Mouse (Mus musculus) limb, embryonic 14.5 days (tissue): ENCODE measurements around the gene Adgra1. TPM values are rescaled to one million over a fixed set of nuclear protein-coding genes. Genes with fewer than 3 reads are reported as not detected.
A peak's percentile ranks its signal among the peaks of the same experiment; 100 is the strongest.

Experiments
- ATAC-seq: fragments of 200-750 bp; cut with Nextera tagmentation; 2 replicates; pipeline ENCODE4 v1.8.0; 2017; ENCODE audit warnings: low read depth, moderate number of reproducible peaks, moderate TSS enrichment; ENCODE audit not compliant: low FRiP score
- DNase-seq: peaks from one replicate; pipeline ENCODE4 v3.0.0-alpha.2; 2015; ENCODE audit warnings: low spot score
- H3K27ac ChIP-seq: fragments of 300-500 bp; sonication (generic); replicated peaks from 2 replicates; pipeline ENCODE4 v1.5.1; 2014; ENCODE audit warnings: low read depth, mild to moderate bottlenecking, low read length, moderate library complexity, mixed read lengths
- H3K27me3 ChIP-seq: fragments of 300-500 bp; sonication (generic); 2 replicates; pipeline ENCODE4 v1.6.1; 2014; ENCODE audit warnings: low read length, mixed read lengths; ENCODE audit not compliant: control insufficient read depth, insufficient read depth
- H3K36me3 ChIP-seq: fragments of 300-500 bp; sonication (generic); 2 replicates; pipeline ENCODE4 v1.6.1; 2014; ENCODE audit warnings: mild to moderate bottlenecking, low read length, moderate library complexity, mixed read lengths; ENCODE audit not compliant: control insufficient read depth, insufficient read depth
- H3K4me1 ChIP-seq: fragments of 300-500 bp; sonication (generic); 2 replicates; pipeline ENCODE4 v1.6.1; 2014; ENCODE audit warnings: antibody characterized with exemption, low read length, mixed read lengths; ENCODE audit not compliant: control insufficient read depth, insufficient read depth
- H3K4me2 ChIP-seq: fragments of 300-500 bp; sonication (generic); replicated peaks from 2 replicates; pipeline ENCODE4 v1.6.1; 2014; ENCODE audit warnings: low read depth, mild to moderate bottlenecking, low read length, moderate library complexity; ENCODE audit not compliant: severe bottlenecking
- H3K4me3 ChIP-seq: fragments of 300-500 bp; sonication (generic); replicated peaks from 2 replicates; pipeline ENCODE4 v1.5.1; 2014; ENCODE audit warnings: low read length
- H3K9ac ChIP-seq: fragments of 300-500 bp; sonication (generic); 2 replicates; pipeline ENCODE4 v1.6.1; 2014; ENCODE audit warnings: mild to moderate bottlenecking, low read depth, low read length, moderate library complexity; ENCODE audit not compliant: severe bottlenecking
- H3K9me3 ChIP-seq: fragments of 300-500 bp; sonication (generic); 2 replicates; pipeline ENCODE4 v1.6.1; 2016; ENCODE audit warnings: low read length; ENCODE audit not compliant: control insufficient read depth
- POLR2A ChIP-seq: fragments of 200-500 bp; IDR thresholded peaks from 2 replicates; pipeline ENCODE4 v1.8.0; 2012; ENCODE audit warnings: inconsistent platforms, mild to moderate bottlenecking, moderate library complexity, borderline replicate concordance; ENCODE audit not compliant: insufficient read depth, insufficient read length; ENCODE audit errors: extremely low read depth
- WGBS: fragments of 180-500 bp; shearing (Covaris S2); extraction: QIAGEN DNeasy Blood & Tissue Kit; methylation state at CpG from one replicate; pipeline ENCODE4 v1.1.7; 2014; 5-methylcytosine and 5-hydroxymethylcytosine counted together
- polyA plus RNA-seq, 2 experiments: library from polyadenylated mRNA; depleted of rRNA in 1 of 2; stranded (reverse) in 1 of 2; unstranded in 1 of 2; fragments of >200 nt; fragmentation: Nextera tagmentation in 1 of 2; extraction: Ambion mirVana in 1 of 2; gene quantifications; 2 replicates each; pipeline versions ENCODE4 v1.2.1 to v1.2.3; 2012 to 2014

The Adgra1 gene
- polyA plus RNA-seq, 2 experiments, result 0.16 to 0.40 TPM

DNA sequence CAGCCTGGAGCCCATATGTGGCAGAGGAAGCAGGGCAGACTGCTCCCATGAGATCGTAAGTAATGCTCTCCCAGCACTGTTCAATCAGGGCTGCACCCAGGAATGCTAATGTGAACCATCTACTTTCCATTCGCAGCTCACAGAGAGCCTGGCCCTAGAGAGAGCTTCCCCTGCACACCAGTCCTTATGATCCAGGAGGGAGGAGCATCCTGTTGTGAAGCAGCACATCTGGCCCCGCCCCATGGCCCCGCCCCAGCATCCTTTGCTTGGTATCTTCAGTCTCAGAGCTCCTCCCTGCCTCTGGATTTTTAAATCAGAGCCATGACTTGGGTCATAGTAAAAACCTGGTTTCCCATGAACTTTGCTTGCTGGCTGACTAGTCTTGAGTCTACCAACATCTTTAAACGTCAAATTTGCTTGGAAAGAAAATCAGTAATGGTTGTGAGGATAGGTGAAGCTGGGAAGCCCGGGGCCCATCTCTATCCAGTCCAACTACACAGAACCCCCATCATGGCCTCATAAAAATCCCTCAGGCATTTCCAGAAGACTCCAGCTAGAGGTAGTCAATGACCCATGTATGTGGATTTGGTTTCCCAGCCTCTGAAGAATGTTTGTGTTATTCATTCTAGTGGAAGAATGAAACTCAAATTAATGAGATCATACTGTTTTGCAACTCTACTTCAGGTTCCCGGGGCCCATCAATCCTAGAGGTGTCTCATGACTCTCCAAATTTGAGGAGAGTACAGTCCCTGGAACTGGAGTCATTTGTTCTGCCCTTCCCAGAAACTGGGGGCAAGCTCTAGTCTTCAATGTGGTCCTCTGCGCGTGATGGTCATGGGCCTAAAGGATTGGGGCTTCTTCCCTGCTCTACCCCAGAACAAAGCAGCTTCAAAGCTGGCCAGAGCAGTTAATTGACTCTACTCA lies 36.5 kb upstream of the Adgra1 start:
- Histone ChIP-seq H3K36me3 (no peaks in the 10 kb centered on the region), H3K27me3 (no peaks in the 10 kb centered on the region), H3K9ac (no peak overlapping the region), H3K4me2 (no peak overlapping the region), H3K9me3 (no peaks in the 10 kb centered on the region), H3K4me3 (no peak overlapping the region), H3K27ac (no peak overlapping the region), H3K4me1 (no peaks in the 10 kb centered on the region)
- no peak for DNase-seq
- no peak for ATAC-seq
- WGBS, result 70% methylated on average over 9 of the region's 9 CpGs
- no peak for TF ChIP-seq POLR2A

DNA sequence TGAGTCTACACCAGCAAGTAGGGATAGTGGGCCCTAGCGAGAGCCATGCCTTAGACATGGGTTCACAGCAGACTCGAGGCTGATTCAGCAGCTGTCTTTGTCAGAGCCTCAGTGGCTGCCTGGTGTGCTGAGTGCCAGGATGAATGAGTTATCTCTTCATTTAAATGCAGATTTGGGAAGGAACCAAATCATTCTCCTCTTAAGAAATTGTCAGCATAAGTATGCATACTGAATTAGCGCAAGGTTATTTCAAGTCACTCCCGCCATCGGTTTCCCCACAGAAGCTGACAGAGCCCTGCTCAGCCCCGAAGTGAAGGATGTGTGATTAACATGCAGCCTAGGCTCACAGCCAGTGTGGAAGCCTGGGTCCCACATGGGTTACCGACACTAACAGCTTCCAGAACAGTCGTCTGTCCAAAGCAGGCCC lies 27.8 kb upstream of the Adgra1 start:
- Histone ChIP-seq H3K36me3 (no peaks in the 10 kb centered on the region), H3K27ac (no peak overlapping the region), H3K4me1 (no peaks in the 10 kb centered on the region), H3K9ac (no peak overlapping the region), H3K27me3 (no peaks in the 10 kb centered on the region), H3K9me3 (no peaks in the 10 kb centered on the region), H3K4me2 (no peak overlapping the region), H3K4me3 (no peak overlapping the region)
- 54% methylated on average over 8 of the region's 8 CpGs for WGBS
- DNase-seq (peak; percentile 20), ATAC-seq (no peak)
- no peak for TF ChIP-seq POLR2A

DNA sequence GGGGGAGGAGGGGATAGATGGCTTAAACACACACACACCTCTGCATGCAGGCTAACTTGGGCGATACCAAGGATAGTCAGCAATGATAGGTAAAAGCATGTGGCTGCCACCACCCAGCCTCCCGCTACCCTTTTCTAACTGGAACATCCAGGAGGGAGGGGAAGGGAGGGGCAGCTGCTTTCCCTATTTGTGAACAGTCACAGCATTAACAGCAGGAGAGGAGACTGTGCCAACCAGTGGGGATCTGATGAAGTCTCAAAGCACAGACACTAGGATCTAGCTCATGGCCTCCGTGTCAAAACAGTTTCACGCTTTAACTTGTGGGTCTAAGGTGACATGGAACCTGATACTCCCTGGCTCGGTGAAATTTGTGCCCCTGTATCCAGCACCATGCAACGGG lies 23.9 kb upstream of the Adgra1 start:
- no peak overlapping the region for H3K4me2 ChIP-seq
- H3K4me1 ChIP-seq, result no peaks in the 10 kb centered on the region
- H3K27me3 ChIP-seq, result no peaks in the 10 kb centered on the region
- WGBS, result 61% methylated on average over 6 of the region's 6 CpGs
- ATAC-seq (no peak), DNase-seq (no peak)
- TF ChIP-seq POLR2A, result no peak
- no peaks in the 10 kb centered on the region for H3K9me3 ChIP-seq
- no peaks in the 10 kb centered on the region for H3K36me3 ChIP-seq
- H3K27ac ChIP-seq, result no peak overlapping the region
- H3K4me3 ChIP-seq, result no peak overlapping the region
- no peak overlapping the region for H3K9ac ChIP-seq

DNA sequence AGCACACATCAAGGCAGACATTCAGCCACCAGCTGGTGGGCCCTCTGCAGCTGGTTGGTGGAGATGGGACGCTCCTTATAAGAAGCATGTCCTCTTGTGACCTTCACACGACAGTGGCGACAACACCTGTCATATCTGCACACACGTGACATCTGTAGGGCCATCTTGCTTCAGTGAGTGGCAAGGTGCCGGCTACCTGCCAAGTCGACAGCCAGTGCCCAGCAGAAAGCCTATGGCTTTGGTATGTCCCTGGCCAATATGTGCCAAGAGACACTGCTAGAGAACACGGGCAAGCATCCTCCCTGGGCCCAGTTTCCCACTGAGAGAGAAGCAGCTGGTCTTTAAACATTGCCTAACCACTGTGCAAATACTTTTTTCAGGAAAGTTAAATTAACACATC lies 22.3 kb upstream of the Adgra1 start:
- Histone ChIP-seq H3K4me3 (no peak overlapping the region), H3K9me3 (no peaks in the 10 kb centered on the region), H3K27me3 (no peaks in the 10 kb centered on the region), H3K9ac (no peak overlapping the region), H3K4me1 (no peaks in the 10 kb centered on the region), H3K4me2 (no peak overlapping the region), H3K27ac (no peak overlapping the region), H3K36me3 (no peaks in the 10 kb centered on the region)
- WGBS, result 84% methylated on average over 7 of the region's 7 CpGs
- DNase-seq, result no peak
- ATAC-seq, result no peak
- TF ChIP-seq POLR2A, result no peak

DNA sequence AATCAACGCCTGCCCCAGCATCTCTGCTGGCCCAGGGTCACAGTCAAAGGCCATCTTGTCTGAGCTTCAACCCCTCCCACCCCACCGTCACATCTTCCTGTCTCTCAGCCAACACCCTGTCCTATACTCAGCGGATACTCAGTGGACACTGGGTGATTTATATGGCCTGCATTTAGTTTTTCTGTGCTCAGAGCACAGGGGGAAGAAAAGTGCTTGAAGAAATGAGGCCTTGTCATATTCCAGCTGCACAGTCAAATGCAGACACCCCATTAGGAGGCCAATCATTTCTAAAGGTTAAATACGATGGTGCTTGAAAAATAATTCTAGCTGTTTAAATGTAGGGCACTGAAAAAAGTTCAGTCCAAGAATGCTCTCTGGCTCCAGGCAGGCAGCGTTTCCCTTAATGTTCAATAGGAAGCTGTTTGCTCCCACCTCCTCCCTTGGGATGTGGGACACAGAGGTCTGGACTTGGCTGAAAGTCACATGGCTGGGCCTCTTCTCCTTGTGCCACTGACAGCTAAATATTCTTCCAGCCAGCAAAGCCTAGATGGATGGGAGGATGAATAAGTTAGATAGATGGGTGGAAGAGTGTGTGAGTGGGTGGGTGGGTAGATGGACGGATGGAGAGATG lies 20.3 kb upstream of the Adgra1 start:
- Histone ChIP-seq H3K4me2 (no peak overlapping the region), H3K9me3 (no peaks in the 10 kb centered on the region), H3K36me3 (no peaks in the 10 kb centered on the region), H3K4me1 (no peaks in the 10 kb centered on the region), H3K9ac (no peak overlapping the region), H3K4me3 (no peak overlapping the region), H3K27ac (no peak overlapping the region), H3K27me3 (no peaks in the 10 kb centered on the region)
- ATAC-seq (no peak), DNase-seq (no peak)
- 83% methylated on average over 6 of the region's 6 CpGs for WGBS
- no peak for TF ChIP-seq POLR2A
